Mouse (Mus musculus) frontal cortex, postnatal 25 days (tissue): ENCODE data around the gene Prox1.

ENCODE experiments used
- DNase-seq, 2 experiments: peaks; one replicate each; pipeline ENCODE4 v3.0.0; 2022; ENCODE audit warnings: low spot score in 2 of 2

Gene Prox1

GRCm38 (mm10) chr1:190169911-190170818, at the start of gene Prox1:
Gene Prox1, minus strand, starts transcription at chr1:190170714.
- DNase-seq: no peak

- DNase-seq: no peak
Observed at GRCm38 (mm10) chr1:190216621-190217020, 46.1 kb upstream of the Prox1 start.

GRCm38 (mm10) chr1:190214626-190215025, 44.1 kb upstream of the Prox1 start:
- no peak for DNase-seq

- no peak for DNase-seq
Observed at GRCm38 (mm10) chr1:190213175-190213574, 42.7 kb upstream of the Prox1 start.

- DNase-seq: no peak
Observed at GRCm38 (mm10) chr1:190207246-190207645, 36.7 kb upstream of the Prox1 start.

- DNase-seq: no peak
Observed at GRCm38 (mm10) chr1:190205691-190206090, 35.2 kb upstream of the Prox1 start.

GRCm38 (mm10) chr1:190204378-190205070, 34.0 kb upstream of the Prox1 start:
- no peak for DNase-seq

- no peak for DNase-seq
Observed at GRCm38 (mm10) chr1:190201696-190202095, 31.2 kb upstream of the Prox1 start.

- no peak for DNase-seq
Observed at GRCm38 (mm10) chr1:190200996-190201395, 30.5 kb upstream of the Prox1 start.

GRCm38 (mm10) chr1:190198247-190198646, 27.7 kb upstream of the Prox1 start:
- DNase-seq: no peak

- DNase-seq: no peak
Observed at GRCm38 (mm10) chr1:190192011-190192410, 21.5 kb upstream of the Prox1 start.

- DNase-seq: no peak
Observed at GRCm38 (mm10) chr1:190190231-190190965, 19.9 kb upstream of the Prox1 start.

- DNase-seq: no peak
Observed at GRCm38 (mm10) chr1:190189125-190189524, 18.6 kb upstream of the Prox1 start.

- no peak for DNase-seq
Observed at GRCm38 (mm10) chr1:190186336-190186735, 15.8 kb upstream of the Prox1 start.

GRCm38 (mm10) chr1:190185284-190185683, 14.8 kb upstream of the Prox1 start:
- no peak for DNase-seq

- DNase-seq: no peak
Observed at GRCm38 (mm10) chr1:190183574-190183973, 13.1 kb upstream of the Prox1 start.

GRCm38 (mm10) chr1:190181765-190182164, 11.3 kb upstream of the Prox1 start:
- no peak for DNase-seq

- no peak for DNase-seq
Observed at GRCm38 (mm10) chr1:190180861-190181260, 10.3 kb upstream of the Prox1 start.

GRCm38 (mm10) chr1:190176961-190177360, 6.4 kb upstream of the Prox1 start:
- no peak for DNase-seq

GRCm38 (mm10) chr1:190174671-190175661, 4.5 kb upstream of the Prox1 start:
- no peak for DNase-seq

GRCm38 (mm10) chr1:190174231-190174630, 3.7 kb upstream of the Prox1 start:
- no peak for DNase-seq
